Mouse (Mus musculus): ENCODE results near the gene Oasl1.

GRCm38 (mm10) chr5:114953326-114953725, 30.3 kb downstream of the Oasl1 start:
- TF ChIP-seq CTCF (IDR thresholded peaks at IDR 0.05; ENCODE audit: low read depth, low read length) (no peak), POLR2A (IDR thresholded peaks at IDR 0.05; ENCODE audit: extremely low read depth, insufficient read depth, low read length) (no peak)

Measured in liver, adult 2 months (tissue).